Mouse (Mus musculus): ENCODE results near the gene D630045J12Rik.

The D630045J12Rik gene

GRCm38 (mm10) chr6:38092539-38092938 is 161.3 kb downstream of the D630045J12Rik start:
- DNase-seq (ENCODE audit: low read depth) = no peak

GRCm38 (mm10) chr6:38087242-38088026 is 166.4 kb downstream of the D630045J12Rik start:
- no peak for DNase-seq (ENCODE audit: low read depth)

GRCm38 (mm10) chr6:38083204-38083603 is 170.6 kb downstream of the D630045J12Rik start:
- DNase-seq (ENCODE audit: low read depth) = no peak

- DNase-seq (ENCODE audit: low read depth) = no peak
Measured at GRCm38 (mm10) chr6:38081727-38082341, 172.0 kb downstream of the D630045J12Rik start.

GRCm38 (mm10) chr6:38080364-38080763 is 173.4 kb downstream of the D630045J12Rik start:
- no peak for DNase-seq (ENCODE audit: low read depth)

GRCm38 (mm10) chr6:38073592-38073991 is 180.2 kb downstream of the D630045J12Rik start:
- DNase-seq (ENCODE audit: low read depth) = no peak

All from c-Kit-positive CD71-positive TER-119-negative erythroid progenitor cells, embryonic 14.5 days (primary cell).